Mouse (Mus musculus): ENCODE measurements around the gene Gadl1. TPM values are rescaled to one million over a fixed set of nuclear protein-coding genes. Genes with fewer than 3 reads are reported as not detected.

Gene Gadl1
- total and polyA plus RNA-seq, 3 experiments: 0.06 to 0.08 TPM; not detected in 1

GRCm38 (mm10) chr9:116122544-116122943 is 213.3 kb downstream of the Gadl1 start:
- Histone ChIP-seq H3K9me3 (replicated peaks; ENCODE audit: insufficient read depth, low read length) (no peaks in the 10 kb centered on the region), H3K36me3 (ENCODE audit: control insufficient read depth in 1 of 2, insufficient read depth in 2 of 2, low read length in 2 of 2) (no peaks in the 10 kb centered on the region), H3K4me3 (ENCODE audit: control insufficient read depth in 1 of 2, insufficient read depth in 1 of 2, low read depth in 2 of 2, low read length in 2 of 2) (no peak overlapping the region), H3K4me1 (ENCODE audit: control insufficient read depth in 1 of 2, insufficient read depth in 2 of 2, low read length in 2 of 2) (no peaks in the 10 kb centered on the region), H3K9ac (ENCODE audit: control insufficient read depth, low read depth, low read length, poor library complexity, severe bottlenecking) (no peak overlapping the region), H3K27me3 (ENCODE audit: control insufficient read depth in 1 of 2, insufficient read depth in 2 of 2, low read length in 2 of 2) (no peaks in the 10 kb centered on the region), H3K79me2 (ENCODE audit: control insufficient read depth, insufficient read depth, low read length, poor library complexity) (no peaks in the 10 kb centered on the region), H3K27ac (ENCODE audit: control insufficient read depth, low read depth, low read length) (no peak overlapping the region)
- no peak for TF ChIP-seq BHLHE40 (IDR thresholded peaks at IDR 0.05; ENCODE audit: borderline replicate concordance, low read depth, low read length)
- TF ChIP-seq EP300 (IDR thresholded peaks at IDR 0.05; ENCODE audit: low read depth in 1 of 2, low read length in 2 of 2): no peak
- no peak for TF ChIP-seq SIN3A (IDR thresholded peaks at IDR 0.05; ENCODE audit: low read length)
- no peak for TF ChIP-seq USF1 (IDR thresholded peaks at IDR 0.05; ENCODE audit: low read depth, low read length)
- no peak for TF ChIP-seq KAT2A (conservative IDR thresholded peaks at IDR 0.05; ENCODE audit: low read depth, low read length)
- no peak for TF ChIP-seq UBTF (IDR thresholded peaks at IDR 0.05; ENCODE audit: borderline replicate concordance, insufficient read depth, low read depth, low read length)
- no peak for TF ChIP-seq GATA1 (IDR thresholded peaks at IDR 0.05; ENCODE audit: low read depth, low read length)
- TF ChIP-seq MAZ (IDR thresholded peaks at IDR 0.05; ENCODE audit: low read depth, low read length): no peak
- no peak for TF ChIP-seq TAL1 (IDR thresholded peaks at IDR 0.05; ENCODE audit: low read length)
- TF ChIP-seq MEF2A (IDR thresholded peaks at IDR 0.05; ENCODE audit: extremely low read depth, insufficient replicate concordance, low read depth, low read length, poor library complexity, severe bottlenecking): no peak
- TF ChIP-seq MYB (IDR thresholded peaks at IDR 0.05; ENCODE audit: low read depth, low read length): no peak
- TF ChIP-seq ZMIZ1 (IDR thresholded peaks at IDR 0.05; ENCODE audit: low read depth, low read length): no peak
- no peak for TF ChIP-seq MAFK (IDR thresholded peaks at IDR 0.05; ENCODE audit: borderline replicate concordance, low read depth, low read length)
- no peak for TF ChIP-seq NRF1 (IDR thresholded peaks at IDR 0.05; ENCODE audit: insufficient read depth, low read depth, low read length, poor library complexity, severe bottlenecking)
- TF ChIP-seq RCOR1 (IDR thresholded peaks at IDR 0.05; ENCODE audit: low read depth, low read length): no peak
- DNase-seq (ENCODE audit: low read depth, low spot score): no peak

- H3K36me3 ChIP-seq (ENCODE audit: control insufficient read depth in 1 of 2, insufficient read depth in 2 of 2, low read length in 2 of 2): no peaks in the 10 kb centered on the region
- DNase-seq (ENCODE audit: low read depth, low spot score): no peak
- TF ChIP-seq E2F4 (IDR thresholded peaks at IDR 0.05; ENCODE audit: borderline replicate concordance, low read depth, low read length): no peak
- no peak for TF ChIP-seq ETS1 (IDR thresholded peaks at IDR 0.05; ENCODE audit: low read depth, low read length)
- no peak for TF ChIP-seq ZMIZ1 (IDR thresholded peaks at IDR 0.05; ENCODE audit: low read depth, low read length)
- no peak for TF ChIP-seq RCOR1 (IDR thresholded peaks at IDR 0.05; ENCODE audit: low read depth, low read length)
- no peak for TF ChIP-seq SIN3A (IDR thresholded peaks at IDR 0.05; ENCODE audit: low read length)
- no peak for TF ChIP-seq MAX (IDR thresholded peaks at IDR 0.05; ENCODE audit: low read length)
- no peak overlapping the region for H3K4me3 ChIP-seq (ENCODE audit: control insufficient read depth in 1 of 2, insufficient read depth in 1 of 2, low read depth in 2 of 2, low read length in 2 of 2)
- H3K27ac ChIP-seq (ENCODE audit: control insufficient read depth, low read depth, low read length): no peak overlapping the region
- no peaks in the 10 kb centered on the region for H3K79me2 ChIP-seq (ENCODE audit: control insufficient read depth, insufficient read depth, low read length, poor library complexity)
- no peak overlapping the region for H3K9ac ChIP-seq (ENCODE audit: control insufficient read depth, low read depth, low read length, poor library complexity, severe bottlenecking)
- no peaks in the 10 kb centered on the region for H3K27me3 ChIP-seq (ENCODE audit: control insufficient read depth in 1 of 2, insufficient read depth in 2 of 2, low read length in 2 of 2)
- H3K4me1 ChIP-seq (ENCODE audit: control insufficient read depth in 1 of 2, insufficient read depth in 2 of 2, low read length in 2 of 2): no peaks in the 10 kb centered on the region
- H3K9me3 ChIP-seq (replicated peaks; ENCODE audit: insufficient read depth, low read length): no peaks in the 10 kb centered on the region
Observed at GRCm38 (mm10) chr9:116122969-116123589, 213.8 kb downstream of the Gadl1 start.
